Mouse (Mus musculus) kidney, embryonic 15.5 days (tissue): ENCODE measurements around the gene Elovl7. TPM values are rescaled to one million over a fixed set of nuclear protein-coding genes. Genes with fewer than 3 reads are reported as not detected.

Source experiments
- ATAC-seq: fragments of 200-750 bp; cut with Nextera tagmentation; replicated peaks from 2 replicates; pipeline ENCODE4 v1.8.0; 2017; ENCODE audit warnings: moderate TSS enrichment; ENCODE audit not compliant: low FRiP score
- H3K27ac ChIP-seq: fragments of 300-500 bp; sonication (generic); 2 replicates; pipeline ENCODE4 v1.5.1; 2015; ENCODE audit warnings: mild to moderate bottlenecking, inconsistent platforms
- H3K27me3 ChIP-seq: fragments of 300-500 bp; sonication (generic); 2 replicates; pipeline ENCODE4 v1.6.1; 2015; ENCODE audit warnings: inconsistent platforms
- H3K36me3 ChIP-seq: fragments of 300-500 bp; sonication (generic); 2 replicates; pipeline ENCODE4 v1.6.1; 2015; ENCODE audit warnings: inconsistent platforms
- H3K4me1 ChIP-seq: fragments of 300-500 bp; sonication (generic); 2 replicates; pipeline ENCODE4 v1.6.1; 2015; ENCODE audit warnings: inconsistent platforms
- H3K4me2 ChIP-seq: fragments of 300-500 bp; sonication (generic); 2 replicates; pipeline ENCODE4 v1.6.1; 2015; ENCODE audit warnings: moderate library complexity, mild to moderate bottlenecking, inconsistent platforms
- H3K4me3 ChIP-seq: fragments of 300-500 bp; sonication (generic); replicated peaks from 2 replicates; pipeline ENCODE4 v1.5.1; 2015; ENCODE audit warnings: mild to moderate bottlenecking, inconsistent platforms
- H3K9ac ChIP-seq: fragments of 300-500 bp; sonication (generic); 2 replicates; pipeline ENCODE4 v1.6.1; 2015; ENCODE audit warnings: mild to moderate bottlenecking, inconsistent platforms
- H3K9me3 ChIP-seq: fragments of 300-500 bp; sonication (generic); replicated peaks from 2 replicates; pipeline ENCODE4 v1.6.1; 2016; ENCODE audit warnings: inconsistent platforms
- WGBS: fragments of 180-500 bp; shearing (Covaris S2); methylation state at CpG from one replicate; pipeline ENCODE4 v1.1.7; 2015; ENCODE audit warnings: mixed read lengths; 5-methylcytosine and 5-hydroxymethylcytosine counted together
- polyA plus RNA-seq: library from polyadenylated mRNA; unstranded; fragments of >200 nt; fragmentation: Nextera tagmentation; extraction: Ambion mirVana; gene quantifications from 2 replicates; pipeline ENCODE4 v1.2.1, GENCODE M21; 2015

Elovl7 gene
- polyA plus RNA-seq, 1 experiment from 2014 or later: 14.6 TPM

DNA sequence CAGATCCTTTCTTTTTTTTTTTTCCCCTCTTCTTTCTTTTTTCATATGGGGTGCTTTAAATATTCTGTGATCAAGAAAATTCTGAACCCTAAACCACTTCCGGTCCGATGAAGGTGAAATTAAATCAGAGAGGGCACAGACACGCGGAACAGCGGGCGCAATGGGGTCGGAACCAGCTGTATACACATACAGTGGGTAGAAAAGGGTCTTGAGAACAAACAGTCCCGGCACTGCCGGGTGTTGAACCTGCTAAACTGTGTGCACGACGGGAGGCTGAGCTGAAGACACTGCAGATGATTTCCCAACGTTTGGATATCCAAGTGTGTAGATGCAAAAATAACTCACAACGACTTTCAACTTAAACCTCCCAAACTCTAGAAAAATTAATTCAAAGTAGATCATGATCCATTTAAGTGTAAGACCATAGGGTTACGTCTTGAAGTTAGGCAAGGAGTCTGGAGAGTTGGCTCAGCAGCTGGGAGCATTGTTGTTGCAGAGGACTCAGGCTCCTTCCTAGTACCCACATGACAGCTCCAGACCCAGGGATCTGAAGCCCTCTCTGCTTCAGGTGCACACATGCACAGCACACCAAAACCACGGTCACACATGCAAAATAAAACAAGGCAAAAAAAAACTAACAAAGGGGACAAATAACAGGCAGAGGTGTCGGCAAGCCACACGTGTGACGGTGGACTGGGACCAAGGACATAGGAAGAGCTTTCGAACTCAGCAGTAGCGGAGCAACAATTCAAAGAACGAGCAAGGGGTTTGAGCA lies 114.4 kb downstream of the Elovl7 start:
- Histone ChIP-seq H3K4me3 (no peak overlapping the region), H3K4me2 (no peak overlapping the region), H3K9me3 (no peaks in the 10 kb centered on the region), H3K36me3 (peaks cover 23% of the 10 kb centered on the region), H3K27ac (no peak overlapping the region), H3K9ac (no peak overlapping the region), H3K27me3 (no peaks in the 10 kb centered on the region), H3K4me1 (peaks cover 4% of the 10 kb centered on the region; the same call in 1 of the 2 replicates)
- no peak for ATAC-seq
- 87% methylated on average over 21 of the region's 21 CpGs for WGBS

DNA sequence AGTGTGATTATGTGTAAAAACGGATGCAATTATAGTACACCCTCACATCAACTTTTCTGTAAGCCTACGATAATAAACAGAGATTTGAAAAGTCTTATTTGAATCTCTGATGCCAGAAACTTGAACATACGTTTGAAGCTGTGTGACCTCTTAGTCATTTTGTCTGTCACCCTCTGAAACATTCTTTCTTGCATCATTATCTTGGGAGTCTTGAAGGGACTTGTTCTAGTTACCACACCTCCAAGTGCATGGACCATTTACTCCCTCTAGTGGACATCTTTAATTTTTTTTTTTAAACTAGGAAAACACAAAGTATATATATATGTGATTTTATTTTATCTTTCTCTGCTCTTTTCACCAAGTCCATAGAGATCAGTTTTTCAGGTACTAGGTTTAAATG lies 115.5 kb downstream of the Elovl7 start:
- H3K4me2 ChIP-seq: no peak overlapping the region
- no peak for ATAC-seq
- H3K9me3 ChIP-seq: no peaks in the 10 kb centered on the region
- H3K36me3 ChIP-seq: peaks cover 16% of the 10 kb centered on the region
- H3K9ac ChIP-seq: no peak overlapping the region
- no peaks in the 10 kb centered on the region for H3K27me3 ChIP-seq
- no peak overlapping the region for H3K27ac ChIP-seq
- H3K4me3 ChIP-seq: no peak overlapping the region
- 64% methylated on average over 3 of the region's 3 CpGs for WGBS
- no peaks in the 10 kb centered on the region for H3K4me1 ChIP-seq

Other genes starting within 250 kb of the Elovl7 start
- gene Smim15, start 170.0 kb upstream of the Elovl7 start, polyA plus RNA-seq: 76.2 and 79.8 TPM in 2 replicates
- gene Ndufaf2, start 55.8 kb upstream of the Elovl7 start, polyA plus RNA-seq: 75.6 and 76.7 TPM in 2 replicates
- 15.5 and 16.7 TPM in 2 replicates for gene Ercc8, start 55.7 kb upstream of the Elovl7 start, polyA plus RNA-seq
- gene Depdc1b, start 101.9 kb downstream of the Elovl7 start, polyA plus RNA-seq: 10.7 and 13.7 TPM in 2 replicates
- gene Pde4d, start 235.5 kb downstream of the Elovl7 start, polyA plus RNA-seq: 13.9 and 16.7 TPM in 2 replicates